In the genomic region with DNA sequence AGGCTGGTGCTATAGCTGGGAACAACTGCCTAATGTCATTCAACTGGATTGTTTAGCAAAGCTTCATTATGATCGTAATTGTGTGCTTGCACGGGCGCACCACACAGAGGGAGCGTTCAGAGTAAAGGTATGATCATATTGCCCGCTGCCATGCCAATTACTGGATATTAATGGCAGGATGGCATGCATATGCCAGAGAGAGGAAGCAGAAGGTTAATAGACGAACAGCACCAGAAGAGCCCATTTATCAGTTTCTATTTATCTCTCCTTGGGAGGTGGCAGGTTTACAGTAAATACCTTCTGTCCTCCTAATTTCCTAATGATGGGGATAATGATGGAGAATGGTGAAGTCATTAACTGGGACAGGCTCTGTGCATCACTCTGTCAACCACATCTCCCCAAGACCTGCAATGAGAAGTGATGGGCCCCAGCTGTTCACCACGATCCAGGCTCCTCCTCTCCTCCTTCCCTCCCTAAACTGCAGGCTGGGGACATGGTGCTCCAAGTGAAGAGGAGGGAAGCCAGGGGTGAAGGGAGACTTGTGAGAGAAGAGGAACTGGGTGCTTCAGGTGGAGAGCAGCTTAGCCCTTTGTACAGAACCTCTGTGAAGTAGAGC, we compare ENCODE assay signal across 15 mouse cellular contexts.
DNase-seq lines count a peak whose midpoint lies in the region; ATAC-seq and TF ChIP-seq lines count a peak whose summit lies in the region.
"Had no signal": no experiment of that assay in that cellular context is flagged by ENCODE, and none has a peak within 500 bp of the region (broad histone marks: within the 10 kb centered on the region; RNA-seq: fewer than 3 reads in every experiment).

No protein-coding gene starts in this region.

- no peaks in the 10 kb centered on the region for H3K9me3 ChIP-seq in forebrain, embryonic 14.5 days (replicated peaks; ENCODE audit: control insufficient read depth, low read length)
- no peaks in the 10 kb centered on the region for H3K9me3 ChIP-seq in hindbrain, embryonic 15.5 days
- no peaks in the 10 kb centered on the region for H3K9me3 ChIP-seq in liver, postnatal 0 days (ENCODE audit: low read length)
- H3K9me3 ChIP-seq: embryonic facial prominence, embryonic 15.5 days; lung, embryonic 15.5 days had no signal

- no peak overlapping the region for H3K27ac ChIP-seq in forebrain, embryonic 14.5 days (ENCODE audit: low read depth, low read length)
- no peak overlapping the region for H3K27ac ChIP-seq in hindbrain, embryonic 15.5 days (replicated peaks)
- no peak overlapping the region for H3K27ac ChIP-seq in liver, postnatal 0 days (ENCODE audit: low read depth)
- H3K27ac ChIP-seq: embryonic facial prominence, embryonic 15.5 days; lung, embryonic 15.5 days had no signal

- no peak overlapping the region for H3K4me2 ChIP-seq in forebrain, embryonic 14.5 days (ENCODE audit: low read length)
- H3K4me2 ChIP-seq in hindbrain, embryonic 15.5 days: no peak overlapping the region
- no peak overlapping the region for H3K4me2 ChIP-seq in liver, postnatal 0 days (ENCODE audit: low read depth, low read length)
- H3K4me2 ChIP-seq: embryonic facial prominence, embryonic 15.5 days; heart, embryonic 11.5 days; lung, embryonic 15.5 days had no signal

- intact Hi-C loops in heart, postnatal 14 days (cut with DNase I): no loop called here

- peak; percentile 91 for ATAC-seq in forebrain, embryonic 14.5 days
- ATAC-seq in hindbrain, embryonic 15.5 days (ENCODE audit: low FRiP score, low read depth): peak; percentile 73
- no peak for ATAC-seq in liver, postnatal 0 days

- no peaks in the 10 kb centered on the region for H3K36me3 ChIP-seq in forebrain, embryonic 14.5 days (ENCODE audit: control insufficient read depth, insufficient read depth, low read length)
- H3K36me3 ChIP-seq in hindbrain, embryonic 15.5 days: no peaks in the 10 kb centered on the region
- H3K36me3 ChIP-seq in liver, postnatal 0 days (replicated peaks; ENCODE audit: insufficient read depth, low read length): no peaks in the 10 kb centered on the region
- H3K36me3 ChIP-seq: embryonic facial prominence, embryonic 15.5 days; lung, embryonic 15.5 days had no signal

- TF ChIP-seq EP300 in liver, postnatal 0 days (IDR thresholded peaks at IDR 0.05; ENCODE audit: low read depth): no peak

- no peaks in the 10 kb centered on the region for H3K27me3 ChIP-seq in forebrain, embryonic 14.5 days (replicated peaks; ENCODE audit: control insufficient read depth, insufficient read depth, low read length)
- no peaks in the 10 kb centered on the region for H3K27me3 ChIP-seq in hindbrain, embryonic 15.5 days
- H3K27me3 ChIP-seq in liver, postnatal 0 days (ENCODE audit: insufficient read depth, low read length): no peaks in the 10 kb centered on the region
- H3K27me3 ChIP-seq: embryonic facial prominence, embryonic 15.5 days; lung, embryonic 15.5 days had no signal

- WGBS in forebrain, embryonic 14.5 days: 25% methylated on average over 7 of the region's 7 CpGs
- WGBS in hindbrain, embryonic 15.5 days: 38% methylated on average over 7 of the region's 7 CpGs
- WGBS in liver, postnatal 0 days (ENCODE audit: insufficient replicate concordance): 72% methylated on average over 7 of the region's 7 CpGs

- H3K9ac ChIP-seq in forebrain, embryonic 14.5 days (ENCODE audit: low read length): no peak overlapping the region
- no peak overlapping the region for H3K9ac ChIP-seq in hindbrain, embryonic 15.5 days
- H3K9ac ChIP-seq in liver, postnatal 0 days (replicated peaks): no peak overlapping the region
- H3K9ac ChIP-seq: embryonic facial prominence, embryonic 15.5 days; lung, embryonic 15.5 days had no signal

- H3K4me1 ChIP-seq in forebrain, embryonic 14.5 days (ENCODE audit: control insufficient read depth, insufficient read depth, low read length): 0 out of 2 replicates have a peak, but pooled peaks cover 2% of the 10 kb centered on the region
- H3K4me1 ChIP-seq in hindbrain, embryonic 15.5 days (replicated peaks): no peaks in the 10 kb centered on the region
- no peaks in the 10 kb centered on the region for H3K4me1 ChIP-seq in liver, postnatal 0 days (ENCODE audit: insufficient read depth)
- H3K4me1 ChIP-seq: embryonic facial prominence, embryonic 15.5 days; lung, embryonic 15.5 days had no signal

- no peak for TF ChIP-seq CTCF in liver, postnatal 0 days (IDR thresholded peaks at IDR 0.05; ENCODE audit: low read depth)

- H3K4me3 ChIP-seq in forebrain, embryonic 14.5 days (ENCODE audit: low read depth, low read length): no peak overlapping the region
- no peak overlapping the region for H3K4me3 ChIP-seq in hindbrain, embryonic 15.5 days
- H3K4me3 ChIP-seq in liver, postnatal 0 days (ENCODE audit: low read depth, low read length): no peak overlapping the region
- H3K4me3 ChIP-seq: embryonic facial prominence, embryonic 15.5 days; lung, embryonic 15.5 days had no signal

- DNase-seq in heart, adult 11 months: peak; percentile 70
- no peak for DNase-seq in heart, postnatal 14 days
- peak; percentile 55 for DNase-seq in forebrain, embryonic 14.5 days (ENCODE audit: low spot score)
- DNase-seq in retina, postnatal 1 day: peak; percentile 63
- no peak for DNase-seq in adrenal gland, postnatal 25 days
- DNase-seq in liver, postnatal 0 days: no peak
- DNase-seq: adrenal gland, adult 2 months; gastrocnemius, postnatal 25 days; heart, postnatal 36 days; kidney, adult 2 months; kidney, postnatal 25 days had no signal

Comparison
In these comparisons a context has a peak if more than half of its experiments do, and no peak if none do; other contexts are left out.
1. DNase-seq: peak in heart, adult 11 months (single experiment), forebrain, embryonic 14.5 days (single experiment) and retina, postnatal 1 day (single experiment); none in heart, postnatal 14 days (0 of 2), adrenal gland, postnatal 25 days (single experiment) and liver, postnatal 0 days (single experiment).